Mouse (Mus musculus): ENCODE measurements at regions not wholly inside any gene's neighbourhood (a gene's known extent, or its start where the extent isn't known, plus 50 kb on each side); places are given as distances from the start of the nearest gene placed in this dataset.

- H3K9me3 ChIP-seq (ENCODE audit: low read length) = no peaks in the 10 kb centered on the region
- H3K4me2 ChIP-seq (ENCODE audit: low read depth, low read length) = no peak overlapping the region
- ATAC-seq = no peak
- H3K27me3 ChIP-seq (ENCODE audit: insufficient read depth, low read length) = no peaks in the 10 kb centered on the region
- no peak overlapping the region for H3K4me3 ChIP-seq (ENCODE audit: low read depth, low read length)
- no peak overlapping the region for H3K27ac ChIP-seq (ENCODE audit: low read depth)
- TF ChIP-seq CTCF (IDR thresholded peaks at IDR 0.05; ENCODE audit: low read depth) (no peak), EP300 (IDR thresholded peaks at IDR 0.05; ENCODE audit: low read depth) (no peak)
- no peaks in the 10 kb centered on the region for H3K4me1 ChIP-seq (ENCODE audit: insufficient read depth)
- WGBS (ENCODE audit: insufficient replicate concordance) = 66% methylated on average over 6 of the region's 6 CpGs
- no peaks in the 10 kb centered on the region for H3K36me3 ChIP-seq (replicated peaks; ENCODE audit: insufficient read depth, low read length)
- H3K9ac ChIP-seq (replicated peaks) = no peak overlapping the region
- DNase-seq = no peak
Measured at GRCm38 (mm10) chr6:111917248-111917721, 356.3 kb upstream of the Lmcd1 start.

GRCm38 (mm10) chr6:111917868-111918597, 355.5 kb upstream of the Lmcd1 start:
- no peak overlapping the region for H3K9ac ChIP-seq (replicated peaks)
- ATAC-seq (no peak), DNase-seq (no peak)
- no peaks in the 10 kb centered on the region for H3K4me1 ChIP-seq (ENCODE audit: insufficient read depth)
- H3K4me3 ChIP-seq (ENCODE audit: low read depth, low read length) = no peak overlapping the region
- H3K36me3 ChIP-seq (replicated peaks; ENCODE audit: insufficient read depth, low read length) = no peaks in the 10 kb centered on the region
- no peak for TF ChIP-seq EP300 (IDR thresholded peaks at IDR 0.05; ENCODE audit: low read depth)
- no peak for TF ChIP-seq CTCF (IDR thresholded peaks at IDR 0.05; ENCODE audit: low read depth)
- no peaks in the 10 kb centered on the region for H3K9me3 ChIP-seq (ENCODE audit: low read length)
- no peaks in the 10 kb centered on the region for H3K27me3 ChIP-seq (ENCODE audit: insufficient read depth, low read length)
- H3K4me2 ChIP-seq (ENCODE audit: low read depth, low read length) = no peak overlapping the region
- WGBS (ENCODE audit: insufficient replicate concordance) = 70% methylated on average over 3 of the region's 3 CpGs
- H3K27ac ChIP-seq (ENCODE audit: low read depth) = no peak overlapping the region

- no peaks in the 10 kb centered on the region for H3K9me3 ChIP-seq (ENCODE audit: low read length)
- WGBS (ENCODE audit: insufficient replicate concordance) = 74% methylated on average over 2 of the region's 2 CpGs
- TF ChIP-seq CTCF (IDR thresholded peaks at IDR 0.05; ENCODE audit: low read depth) (no peak), EP300 (IDR thresholded peaks at IDR 0.05; ENCODE audit: low read depth) (no peak)
Measured at GRCm38 (mm10) chr6:111932596-111932995, 341.0 kb upstream of the Lmcd1 start.

GRCm38 (mm10) chr6:111954401-111954800, 319.2 kb upstream of the Lmcd1 start:
- no peak for DNase-seq
- H3K9ac ChIP-seq (replicated peaks) = no peak overlapping the region
- H3K9me3 ChIP-seq (ENCODE audit: low read length) = no peaks in the 10 kb centered on the region
- ATAC-seq = no peak
- H3K36me3 ChIP-seq (replicated peaks; ENCODE audit: insufficient read depth, low read length) = no peaks in the 10 kb centered on the region
- WGBS (ENCODE audit: insufficient replicate concordance) = 68% methylated on average over 1 of the region's 1 CpGs
- TF ChIP-seq CTCF (IDR thresholded peaks at IDR 0.05; ENCODE audit: low read depth) = no peak
- TF ChIP-seq EP300 (IDR thresholded peaks at IDR 0.05; ENCODE audit: low read depth) = no peak
- H3K4me3 ChIP-seq (ENCODE audit: low read depth, low read length) = no peak overlapping the region
- H3K27me3 ChIP-seq (ENCODE audit: insufficient read depth, low read length) = no peaks in the 10 kb centered on the region
- H3K27ac ChIP-seq (ENCODE audit: low read depth) = no peak overlapping the region
- no peaks in the 10 kb centered on the region for H3K4me1 ChIP-seq (ENCODE audit: insufficient read depth)
- H3K4me2 ChIP-seq (ENCODE audit: low read depth, low read length) = no peak overlapping the region

More at GRCm38 (mm10) chr6:111932596-111932995, 341.0 kb upstream of the Lmcd1 start:
- H3K9ac ChIP-seq (replicated peaks) = no peak overlapping the region
- H3K4me3 ChIP-seq (ENCODE audit: low read depth, low read length) = no peak overlapping the region
- H3K36me3 ChIP-seq (replicated peaks; ENCODE audit: insufficient read depth, low read length) = no peaks in the 10 kb centered on the region
- DNase-seq = no peak
- no peak overlapping the region for H3K27ac ChIP-seq (ENCODE audit: low read depth)
- no peaks in the 10 kb centered on the region for H3K27me3 ChIP-seq (ENCODE audit: insufficient read depth, low read length)
- no peaks in the 10 kb centered on the region for H3K4me1 ChIP-seq (ENCODE audit: insufficient read depth)
- no peak for ATAC-seq
- H3K4me2 ChIP-seq (ENCODE audit: low read depth, low read length) = no peak overlapping the region

- DNase-seq (no peak), ATAC-seq (no peak)
- no peaks in the 10 kb centered on the region; the same call in 1 of the 2 replicates for H3K9me3 ChIP-seq (ENCODE audit: low read length)
- WGBS (ENCODE audit: insufficient replicate concordance) = 70% methylated on average over 3 of the region's 3 CpGs
- no peaks in the 10 kb centered on the region for H3K36me3 ChIP-seq (replicated peaks; ENCODE audit: insufficient read depth, low read length)
- H3K9ac ChIP-seq (replicated peaks) = no peak overlapping the region
- no peaks in the 10 kb centered on the region for H3K27me3 ChIP-seq (ENCODE audit: insufficient read depth, low read length)
- no peak overlapping the region for H3K27ac ChIP-seq (ENCODE audit: low read depth)
- no peak overlapping the region for H3K4me3 ChIP-seq (ENCODE audit: low read depth, low read length)
- TF ChIP-seq CTCF (IDR thresholded peaks at IDR 0.05; ENCODE audit: low read depth) (no peak), EP300 (IDR thresholded peaks at IDR 0.05; ENCODE audit: low read depth) (no peak)
- no peak overlapping the region for H3K4me2 ChIP-seq (ENCODE audit: low read depth, low read length)
- H3K4me1 ChIP-seq (ENCODE audit: insufficient read depth) = no peaks in the 10 kb centered on the region
Measured at GRCm38 (mm10) chr6:111965766-111966165, 307.8 kb upstream of the Lmcd1 start.

GRCm38 (mm10) chr6:111985452-111985851, 288.1 kb upstream of the Lmcd1 start:
- no peaks in the 10 kb centered on the region for H3K36me3 ChIP-seq (replicated peaks; ENCODE audit: insufficient read depth, low read length)
- H3K4me1 ChIP-seq (ENCODE audit: insufficient read depth) = no peaks in the 10 kb centered on the region
- ATAC-seq (no peak), DNase-seq (no peak)
- 58% methylated on average over 1 of the region's 1 CpGs for WGBS (ENCODE audit: insufficient replicate concordance)
- H3K9ac ChIP-seq (replicated peaks) = no peak overlapping the region
- H3K4me2 ChIP-seq (ENCODE audit: low read depth, low read length) = no peak overlapping the region
- H3K27me3 ChIP-seq (ENCODE audit: insufficient read depth, low read length) = no peaks in the 10 kb centered on the region
- H3K27ac ChIP-seq (ENCODE audit: low read depth) = no peak overlapping the region
- no peak overlapping the region for H3K4me3 ChIP-seq (ENCODE audit: low read depth, low read length)
- H3K9me3 ChIP-seq (ENCODE audit: low read length) = no peaks in the 10 kb centered on the region
- TF ChIP-seq CTCF (IDR thresholded peaks at IDR 0.05; ENCODE audit: low read depth) = no peak
- no peak for TF ChIP-seq EP300 (IDR thresholded peaks at IDR 0.05; ENCODE audit: low read depth)

Measured in liver, postnatal 0 days (tissue).